Mouse (Mus musculus) limb, embryonic 12.5 days (tissue): ENCODE measurements around the gene Prdx1. TPM values are rescaled to one million over a fixed set of nuclear protein-coding genes. Genes with fewer than 3 reads are reported as not detected.

ENCODE experiments used
- ATAC-seq: fragments of 200-750 bp; cut with Nextera tagmentation; 2 replicates; pipeline ENCODE4 v1.8.0; 2017; ENCODE audit warnings: low read depth, moderate TSS enrichment; ENCODE audit not compliant: insufficient number of reproducible peaks, insufficient read depth, low FRiP score, low TSS enrichment
- H3K27ac ChIP-seq: fragments of 300-500 bp; sonication (generic); 2 replicates; pipeline ENCODE4 v1.5.1; 2016; ENCODE audit warnings: mild to moderate bottlenecking, moderate library complexity
- H3K27me3 ChIP-seq: fragments of 300-500 bp; sonication (generic); 2 replicates; pipeline ENCODE4 v1.6.1; 2016; ENCODE audit warnings: mild to moderate bottlenecking, moderate library complexity
- H3K36me3 ChIP-seq: fragments of 300-500 bp; sonication (generic); 2 replicates; pipeline ENCODE4 v1.6.1; 2016; ENCODE audit warnings: mild to moderate bottlenecking, moderate library complexity
- H3K4me1 ChIP-seq: fragments of 300-500 bp; sonication (generic); replicated peaks from 2 replicates; pipeline ENCODE4 v1.6.1; 2016
- H3K4me2 ChIP-seq: fragments of 300-500 bp; sonication (generic); 2 replicates; pipeline ENCODE4 v1.6.1; 2016; ENCODE audit warnings: mild to moderate bottlenecking, moderate library complexity
- H3K4me3 ChIP-seq: fragments of 300-500 bp; sonication (generic); replicated peaks from 2 replicates; pipeline ENCODE4 v1.5.1; 2016; ENCODE audit warnings: mild to moderate bottlenecking
- H3K9ac ChIP-seq: fragments of 300-500 bp; sonication (generic); replicated peaks from 2 replicates; pipeline ENCODE4 v1.6.1; 2016; ENCODE audit warnings: mild to moderate bottlenecking, moderate library complexity
- H3K9me3 ChIP-seq: fragments of 300-500 bp; sonication (generic); 2 replicates; pipeline ENCODE4 v1.6.1; 2016; ENCODE audit warnings: mild to moderate bottlenecking, moderate library complexity
- WGBS: fragments of 180-500 bp; shearing (Covaris S2); methylation state at CpG from one replicate; pipeline ENCODE4 v1.1.7; 2016; 5-methylcytosine and 5-hydroxymethylcytosine counted together
- polyA plus RNA-seq: library from polyadenylated mRNA; unstranded; fragments of >200 nt; fragmentation: Nextera tagmentation; extraction: Ambion mirVana; gene quantifications from 2 replicates; pipeline ENCODE4 v1.2.1, GENCODE M21; 2016

Gene Prdx1
- polyA plus RNA-seq, 1 experiment from 2014 or later: 1,285 TPM

GRCm38 (mm10) chr4:116707666-116708065, 22.3 kb downstream of the Prdx1 start:
- peak overlapping the region; percentile 82 for H3K4me2 ChIP-seq
- no peaks in the 10 kb centered on the region for H3K9me3 ChIP-seq
- peaks cover 19% of the 10 kb centered on the region for H3K36me3 ChIP-seq
- 0 out of 2 replicates have a peak, but pooled peaks have one; percentile 0 for ATAC-seq
- H3K27me3 ChIP-seq: no peaks in the 10 kb centered on the region
- H3K4me1 ChIP-seq: peaks cover 9% of the 10 kb centered on the region
- 23% methylated on average over 9 of the region's 9 CpGs for WGBS
- H3K9ac ChIP-seq: peak overlapping the region; percentile 71
- H3K4me3 ChIP-seq: peak overlapping the region; percentile 61
- no peak overlapping the region for H3K27ac ChIP-seq

DNA sequence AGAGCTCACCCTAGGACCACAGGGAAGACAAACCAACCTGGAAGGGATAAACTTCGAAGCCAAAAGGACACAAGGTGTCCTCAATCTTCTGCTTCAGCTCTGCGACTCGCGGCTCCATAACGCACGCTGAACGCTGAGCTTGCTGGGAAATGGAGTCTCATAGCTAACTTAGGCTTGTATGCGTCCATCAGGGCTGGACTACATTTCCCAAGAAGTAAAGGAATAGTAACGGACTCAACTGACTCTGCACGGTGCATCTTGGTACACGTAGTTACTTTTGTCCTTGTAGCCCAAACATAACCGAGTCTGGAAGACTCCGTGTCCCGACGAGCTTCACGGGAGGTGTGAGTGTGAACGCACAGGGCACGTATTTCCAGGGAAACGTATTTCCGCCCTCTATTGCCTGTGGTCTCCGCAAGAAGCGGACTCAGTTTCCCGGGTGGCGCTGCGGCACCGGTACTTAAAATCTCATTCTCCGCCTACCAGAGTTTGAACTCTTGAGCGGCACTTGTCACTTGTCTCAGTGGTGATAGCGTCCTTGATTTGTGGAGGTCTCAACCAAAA, 22.9 kb downstream of the Prdx1 start, which contains the start of the genes Mmachc and Ccdc163:
Gene Mmachc, minus strand, starts transcription at position 206 of the 564 bp plus-strand sequence.
Gene Ccdc163, plus strand, starts transcription at position 309 of the 564 bp plus-strand sequence.
- no peaks in the 10 kb centered on the region for H3K9me3 ChIP-seq
- H3K4me2 ChIP-seq: peak within 1 kb of the TSS; percentile 82
- WGBS: under 1% methylated on average over 29 of the region's 29 CpGs
- H3K27ac ChIP-seq: no peak within 1 kb of the TSS
- peak; percentile 98 for ATAC-seq
- peaks cover 9% of the 10 kb centered on the region for H3K4me1 ChIP-seq
- peaks cover 18% of the 10 kb centered on the region for H3K36me3 ChIP-seq
- peak within 1 kb of the TSS; percentile 61 for H3K4me3 ChIP-seq
- H3K27me3 ChIP-seq: no peaks in the 10 kb centered on the region
- H3K9ac ChIP-seq: peak within 1 kb of the TSS; percentile 72

- H3K4me2 ChIP-seq: peak overlapping the region; percentile 82
- H3K4me3 ChIP-seq: peak overlapping the region; percentile 61
- no peak overlapping the region for H3K27ac ChIP-seq
- H3K27me3 ChIP-seq: no peaks in the 10 kb centered on the region
- ATAC-seq: no peak; the same call in 1 of the 2 replicates
- WGBS: 5% methylated on average over 9 of the region's 9 CpGs
- peak overlapping the region; percentile 72 for H3K9ac ChIP-seq
- peaks cover 9% of the 10 kb centered on the region for H3K4me1 ChIP-seq
- H3K9me3 ChIP-seq: no peaks in the 10 kb centered on the region
- H3K36me3 ChIP-seq: peaks cover 15% of the 10 kb centered on the region
These were observed 23.5 kb downstream of the Prdx1 start for GRCm38 (mm10) chr4:116708791-116709390.

DNA sequence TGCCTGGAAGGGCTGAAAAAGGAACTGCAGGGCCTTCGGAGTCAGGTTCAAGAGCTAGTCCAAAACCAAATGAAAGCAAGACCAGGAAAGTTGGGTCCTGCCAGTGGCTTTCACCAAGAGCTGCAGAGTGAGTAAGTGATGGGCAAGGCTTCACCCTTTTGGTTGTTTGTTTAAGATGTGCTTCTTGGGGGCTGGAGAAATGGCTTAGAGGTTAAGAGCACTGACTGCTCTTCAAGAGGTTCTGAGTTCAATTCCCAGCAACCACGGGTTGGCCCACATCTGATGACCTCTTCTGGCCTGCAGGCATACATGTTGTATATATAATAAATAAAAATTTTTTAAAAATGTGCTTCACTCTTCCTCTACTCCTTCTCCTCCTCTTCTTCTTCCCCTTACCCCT, 24.8 kb downstream of the Prdx1 start:
- Histone ChIP-seq H3K36me3 (peaks cover 17% of the 10 kb centered on the region), H3K27ac (no peak overlapping the region), H3K4me2 (no peak overlapping the region), H3K27me3 (no peaks in the 10 kb centered on the region), H3K4me1 (peaks cover 9% of the 10 kb centered on the region), H3K4me3 (no peak overlapping the region), H3K9ac (no peak overlapping the region), H3K9me3 (no peaks in the 10 kb centered on the region)
- ATAC-seq: no peak
- WGBS: 91% methylated on average over 2 of the region's 2 CpGs

GRCm38 (mm10) chr4:116712536-116712935, 27.2 kb downstream of the Prdx1 start:
- peaks cover 26% of the 10 kb centered on the region for H3K36me3 ChIP-seq
- no peaks in the 10 kb centered on the region for H3K9me3 ChIP-seq
- H3K4me2 ChIP-seq: no peak overlapping the region
- H3K27ac ChIP-seq: no peak overlapping the region
- no peak overlapping the region for H3K4me3 ChIP-seq
- ATAC-seq: no peak
- H3K27me3 ChIP-seq: no peaks in the 10 kb centered on the region
- WGBS: 84% methylated on average over 1 of the region's 1 CpGs
- H3K4me1 ChIP-seq: peaks cover 8% of the 10 kb centered on the region
- no peak overlapping the region for H3K9ac ChIP-seq

GRCm38 (mm10) chr4:116719396-116719795, 34.1 kb downstream of the Prdx1 start:
- Histone ChIP-seq H3K4me1 (0 out of 2 replicates have a peak, but pooled peaks cover 4% of the 10 kb centered on the region), H3K9me3 (no peaks in the 10 kb centered on the region), H3K9ac (no peak overlapping the region), H3K4me2 (no peak overlapping the region), H3K36me3 (peaks cover 16% of the 10 kb centered on the region), H3K27ac (no peak overlapping the region), H3K27me3 (no peaks in the 10 kb centered on the region), H3K4me3 (no peak overlapping the region)
- WGBS: 18% methylated on average over 3 of the region's 3 CpGs
- ATAC-seq: no peak

DNA sequence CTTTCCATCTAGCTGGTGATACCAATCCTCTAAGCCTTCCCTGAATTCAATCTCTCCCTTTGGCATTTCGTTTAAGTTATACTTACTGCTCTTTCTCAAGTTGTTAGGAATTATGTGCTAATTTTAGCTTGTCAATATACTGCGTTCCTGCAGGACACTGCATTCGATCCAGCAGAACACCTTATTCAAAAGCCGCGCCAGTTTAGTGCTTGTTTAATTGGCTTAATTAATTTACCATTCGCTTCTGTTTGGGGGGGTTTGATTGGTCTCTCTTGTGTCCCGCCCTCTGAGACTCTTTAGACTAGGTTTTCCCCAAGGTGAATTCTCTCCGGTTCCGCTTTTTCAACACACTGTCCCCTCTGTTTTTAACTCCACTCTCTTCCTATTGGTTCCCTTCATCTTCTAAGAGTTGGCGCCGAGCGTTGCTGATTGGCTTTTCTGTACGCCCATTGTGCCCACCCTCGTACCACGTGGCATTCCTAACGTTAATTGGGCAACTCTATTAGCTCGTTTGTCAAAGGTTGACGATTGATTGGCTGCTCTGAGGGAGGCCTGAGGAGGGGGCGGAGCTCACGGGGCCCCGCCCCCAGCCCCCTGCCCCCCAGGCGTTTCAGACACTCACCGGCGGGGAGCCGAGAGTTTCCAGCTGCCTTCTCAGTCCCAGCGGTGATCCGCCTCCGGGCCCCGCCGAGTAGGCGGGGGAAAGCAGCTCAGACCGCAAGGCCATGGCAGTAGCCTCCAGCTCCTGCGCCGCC, 35.2 kb downstream of the Prdx1 start, which contains the start of gene Tesk2:
Gene Tesk2, plus strand, starts transcription at position 606 of the 755 bp plus-strand sequence.
- H3K4me2 ChIP-seq: peak within 1 kb of the TSS; percentile 73
- ATAC-seq: peak; percentile 91
- no peaks in the 10 kb centered on the region for H3K27me3 ChIP-seq
- H3K4me3 ChIP-seq: peak within 1 kb of the TSS; percentile 82
- under 1% methylated on average over 34 of the region's 34 CpGs for WGBS
- H3K9me3 ChIP-seq: no peaks in the 10 kb centered on the region
- peak within 1 kb of the TSS; percentile 85 for H3K27ac ChIP-seq
- peak within 1 kb of the TSS; percentile 75 for H3K9ac ChIP-seq
- 0 out of 2 replicates have a peak, but pooled peaks cover 4% of the 10 kb centered on the region for H3K4me1 ChIP-seq
- peaks cover 6% of the 10 kb centered on the region for H3K36me3 ChIP-seq

DNA sequence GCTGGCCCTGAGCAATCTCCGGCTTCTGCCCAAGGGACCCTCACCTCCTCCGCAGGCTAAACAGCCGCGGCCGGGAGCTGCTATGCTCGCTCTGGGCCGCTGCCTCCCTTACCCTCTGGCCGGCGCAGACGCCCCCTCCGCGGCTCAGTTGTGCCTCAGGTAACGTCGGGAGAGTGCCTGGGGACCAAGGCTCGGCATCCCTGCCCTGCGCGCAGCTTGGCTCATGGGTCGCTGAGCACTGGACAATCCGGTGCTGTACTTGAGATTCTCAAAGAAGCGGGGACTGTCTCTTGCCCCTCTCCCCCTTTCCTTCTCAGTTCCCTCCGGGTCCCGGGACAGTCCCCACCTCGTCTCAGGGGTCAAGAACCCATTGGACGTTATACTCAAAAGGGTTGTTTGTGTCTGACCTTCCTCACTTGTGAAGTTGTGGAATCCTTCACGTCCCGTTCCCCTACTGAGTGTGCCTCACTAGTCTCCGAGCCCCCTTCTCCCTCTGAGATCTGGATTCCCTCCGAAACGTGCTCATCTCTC, 35.8 kb downstream of the Prdx1 start:
- WGBS: under 1% methylated on average over 29 of the region's 29 CpGs

GRCm38 (mm10) chr4:116722230-116722629, 36.9 kb downstream of the Prdx1 start:
- Histone ChIP-seq H3K4me1 (0 out of 2 replicates have a peak, but pooled peaks cover 4% of the 10 kb centered on the region), H3K27me3 (no peaks in the 10 kb centered on the region), H3K9ac (no peak overlapping the region; the same call in 1 of the 2 replicates), H3K9me3 (no peaks in the 10 kb centered on the region), H3K4me2 (peak overlapping the region; percentile 73), H3K36me3 (no peaks in the 10 kb centered on the region), H3K27ac (no peak overlapping the region), H3K4me3 (no peak overlapping the region)
- no peak for ATAC-seq
- WGBS: 38% methylated on average over 7 of the region's 7 CpGs

More for the DNA sequence above, 35.8 kb downstream of the Prdx1 start:
- Histone ChIP-seq H3K4me2 (peak overlapping the region; percentile 73), H3K36me3 (peaks cover 1% of the 10 kb centered on the region), H3K4me3 (peak overlapping the region; percentile 82), H3K4me1 (0 out of 2 replicates have a peak, but pooled peaks cover 4% of the 10 kb centered on the region), H3K27me3 (no peaks in the 10 kb centered on the region), H3K9ac (peak overlapping the region; percentile 75), H3K27ac (peak overlapping the region; percentile 85), H3K9me3 (no peaks in the 10 kb centered on the region)
- ATAC-seq: no peak; the same call in none of the 2 replicates

- Histone ChIP-seq H3K4me2 (no peak overlapping the region), H3K9me3 (no peaks in the 10 kb centered on the region), H3K4me1 (0 out of 2 replicates have a peak, but pooled peaks cover 4% of the 10 kb centered on the region), H3K4me3 (no peak overlapping the region), H3K27ac (no peak overlapping the region), H3K27me3 (no peaks in the 10 kb centered on the region), H3K36me3 (no peaks in the 10 kb centered on the region), H3K9ac (no peak overlapping the region)
- 84% methylated on average over 5 of the region's 5 CpGs for WGBS
- ATAC-seq: no peak
These were observed 40.1 kb downstream of the Prdx1 start for GRCm38 (mm10) chr4:116725444-116725843.

GRCm38 (mm10) chr4:116727401-116727800, 42.1 kb downstream of the Prdx1 start:
- no peaks in the 10 kb centered on the region for H3K9me3 ChIP-seq
- no peak overlapping the region for H3K4me3 ChIP-seq
- no peak overlapping the region for H3K9ac ChIP-seq
- H3K4me2 ChIP-seq: no peak overlapping the region
- H3K27ac ChIP-seq: no peak overlapping the region
- WGBS: 82% methylated on average over 3 of the region's 3 CpGs
- 0 out of 2 replicates have a peak, but pooled peaks cover 2% of the 10 kb centered on the region for H3K4me1 ChIP-seq
- H3K36me3 ChIP-seq: no peaks in the 10 kb centered on the region
- ATAC-seq: no peak
- H3K27me3 ChIP-seq: no peaks in the 10 kb centered on the region
